Mouse (Mus musculus): Measurements from ENCODE around the gene Zap70. TPM values are rescaled to one million over a fixed set of nuclear protein-coding genes. Genes with fewer than 3 reads are reported as not detected.

Zap70 gene
- total and polyA plus RNA-seq, 3 experiments, result 0.08 TPM; not detected in 2

GRCm38 (mm10) chr1:36739231-36739630 lies 22.4 kb upstream of the Zap70 start:
- H3K9me3 ChIP-seq (replicated peaks), result no peaks in the 10 kb centered on the region
- no peak for ATAC-seq (ENCODE audit: extremely low read depth, insufficient number of reproducible peaks, low FRiP score, poor library complexity, severe bottlenecking)

GRCm38 (mm10) chr1:36743046-36743445 lies 18.6 kb upstream of the Zap70 start:
- no peak for TF ChIP-seq CTCF (IDR thresholded peaks at IDR 0.05; ENCODE audit: low read depth, low read length)
- TF ChIP-seq GATA1 (IDR thresholded peaks at IDR 0.05; ENCODE audit: borderline replicate concordance, low read length), result no peak
- TF ChIP-seq TAL1 (conservative IDR thresholded peaks at IDR 0.05; ENCODE audit: low read depth, low read length), result no peak
- TF ChIP-seq GATA2 (IDR thresholded peaks at IDR 0.05; ENCODE audit: borderline replicate concordance, low read depth, low read length), result no peak
- TF ChIP-seq POLR2AphosphoS5 (IDR thresholded peaks at IDR 0.05; ENCODE audit: insufficient replicate concordance, low read depth, low read length), result no peak
- no peaks in the 10 kb centered on the region for H3K9me3 ChIP-seq (replicated peaks)
- no peak for ATAC-seq (ENCODE audit: extremely low read depth, insufficient number of reproducible peaks, low FRiP score, poor library complexity, severe bottlenecking)

More at GRCm38 (mm10) chr1:36739231-36739630, 22.4 kb upstream of the Zap70 start:
- Histone ChIP-seq H3K36me3 (replicated peaks) (no peaks in the 10 kb centered on the region), H3K4me3 (ENCODE audit: low read depth, low read length) (no peak overlapping the region), H3K27me3 (ENCODE audit: insufficient read depth, low read length) (peaks cover 9% of the 10 kb centered on the region; the same call in 1 of the 2 replicates), H3K4me1 (ENCODE audit: insufficient read depth, low read depth, low read length) (peaks cover 2% of the 10 kb centered on the region; the same call in 1 of the 2 replicates)
- TF ChIP-seq TAL1 (conservative IDR thresholded peaks at IDR 0.05; ENCODE audit: low read depth, low read length) (no peak), GATA1 (IDR thresholded peaks at IDR 0.05; ENCODE audit: borderline replicate concordance, low read length) (no peak), CTCF (IDR thresholded peaks at IDR 0.05; ENCODE audit: low read depth, low read length) (no peak), POLR2AphosphoS5 (IDR thresholded peaks at IDR 0.05; ENCODE audit: insufficient replicate concordance, low read depth, low read length) (no peak), GATA2 (IDR thresholded peaks at IDR 0.05; ENCODE audit: borderline replicate concordance, low read depth, low read length) (no peak)
- DNase-seq (ENCODE audit: low spot score), result no peak

GRCm38 (mm10) chr1:36744268-36744944 lies 17.2 kb upstream of the Zap70 start:
- no peak overlapping the region for H3K4me3 ChIP-seq (ENCODE audit: low read depth, low read length)
- H3K36me3 ChIP-seq (replicated peaks), result no peaks in the 10 kb centered on the region
- no peak for DNase-seq (ENCODE audit: low spot score)
- TF ChIP-seq CTCF (IDR thresholded peaks at IDR 0.05; ENCODE audit: low read depth, low read length) (peak; percentile 93), GATA2 (IDR thresholded peaks at IDR 0.05; ENCODE audit: borderline replicate concordance, low read depth, low read length) (no peak), TAL1 (conservative IDR thresholded peaks at IDR 0.05; ENCODE audit: low read depth, low read length) (no peak), POLR2AphosphoS5 (IDR thresholded peaks at IDR 0.05; ENCODE audit: insufficient replicate concordance, low read depth, low read length) (no peak)
- peaks cover 13% of the 10 kb centered on the region for H3K27me3 ChIP-seq (ENCODE audit: insufficient read depth, low read length)
- no peaks in the 10 kb centered on the region for H3K9me3 ChIP-seq (replicated peaks)
- H3K4me1 ChIP-seq (ENCODE audit: insufficient read depth, low read depth, low read length), result peaks cover 8% of the 10 kb centered on the region; the same call in 1 of the 2 replicates
- no peak for ATAC-seq (ENCODE audit: extremely low read depth, insufficient number of reproducible peaks, low FRiP score, poor library complexity, severe bottlenecking)

More at GRCm38 (mm10) chr1:36743046-36743445, 18.6 kb upstream of the Zap70 start:
- Histone ChIP-seq H3K4me3 (ENCODE audit: low read depth, low read length) (no peak overlapping the region), H3K27me3 (ENCODE audit: insufficient read depth, low read length) (peaks cover 13% of the 10 kb centered on the region), H3K4me1 (ENCODE audit: insufficient read depth, low read depth, low read length) (peaks cover 8% of the 10 kb centered on the region; the same call in 1 of the 2 replicates), H3K36me3 (replicated peaks) (no peaks in the 10 kb centered on the region)
- DNase-seq (ENCODE audit: low spot score), result no peak

GRCm38 (mm10) chr1:36745661-36746060 lies 15.9 kb upstream of the Zap70 start:
- H3K4me3 ChIP-seq (ENCODE audit: low read depth, low read length), result no peak overlapping the region
- peaks cover 12% of the 10 kb centered on the region for H3K27me3 ChIP-seq (ENCODE audit: insufficient read depth, low read length)
- ATAC-seq (ENCODE audit: extremely low read depth, insufficient number of reproducible peaks, low FRiP score, poor library complexity, severe bottlenecking) (no peak), DNase-seq (ENCODE audit: low spot score) (no peak)
- H3K4me1 ChIP-seq (ENCODE audit: insufficient read depth, low read depth, low read length), result peaks cover 8% of the 10 kb centered on the region; the same call in 1 of the 2 replicates
- H3K9me3 ChIP-seq (replicated peaks), result no peaks in the 10 kb centered on the region
- TF ChIP-seq GATA2 (IDR thresholded peaks at IDR 0.05; ENCODE audit: borderline replicate concordance, low read depth, low read length), result no peak
- no peak for TF ChIP-seq POLR2AphosphoS5 (IDR thresholded peaks at IDR 0.05; ENCODE audit: insufficient replicate concordance, low read depth, low read length)
- TF ChIP-seq TAL1 (conservative IDR thresholded peaks at IDR 0.05; ENCODE audit: low read depth, low read length), result no peak
- TF ChIP-seq CTCF (IDR thresholded peaks at IDR 0.05; ENCODE audit: low read depth, low read length), result no peak
- TF ChIP-seq GATA1 (IDR thresholded peaks at IDR 0.05; ENCODE audit: borderline replicate concordance, low read length), result no peak
- H3K36me3 ChIP-seq (replicated peaks), result no peaks in the 10 kb centered on the region

GRCm38 (mm10) chr1:36746452-36746851 lies 15.1 kb upstream of the Zap70 start:
- Histone ChIP-seq H3K36me3 (replicated peaks) (no peaks in the 10 kb centered on the region), H3K4me3 (ENCODE audit: low read depth, low read length) (no peak overlapping the region), H3K9me3 (replicated peaks) (no peaks in the 10 kb centered on the region), H3K27me3 (ENCODE audit: insufficient read depth, low read length) (peaks cover 10% of the 10 kb centered on the region), H3K4me1 (ENCODE audit: insufficient read depth, low read depth, low read length) (peaks cover 8% of the 10 kb centered on the region; the same call in 1 of the 2 replicates)
- DNase-seq (ENCODE audit: low spot score), result peak; percentile 33
- no peak for ATAC-seq (ENCODE audit: extremely low read depth, insufficient number of reproducible peaks, low FRiP score, poor library complexity, severe bottlenecking)
- no peak for TF ChIP-seq TAL1 (conservative IDR thresholded peaks at IDR 0.05; ENCODE audit: low read depth, low read length)
- peak; percentile 86 for TF ChIP-seq CTCF (IDR thresholded peaks at IDR 0.05; ENCODE audit: low read depth, low read length)

GRCm38 (mm10) chr1:36753932-36754675 lies 7.5 kb upstream of the Zap70 start:
- Histone ChIP-seq H3K27me3 (ENCODE audit: insufficient read depth, low read length) (peaks cover 12% of the 10 kb centered on the region; the same call in 1 of the 2 replicates), H3K36me3 (replicated peaks) (no peaks in the 10 kb centered on the region), H3K9me3 (replicated peaks) (no peaks in the 10 kb centered on the region), H3K4me1 (ENCODE audit: insufficient read depth, low read depth, low read length) (no peaks in the 10 kb centered on the region), H3K4me3 (ENCODE audit: low read depth, low read length) (no peak overlapping the region)
- ATAC-seq (ENCODE audit: extremely low read depth, insufficient number of reproducible peaks, low FRiP score, poor library complexity, severe bottlenecking), result no peak
- TF ChIP-seq TAL1 (conservative IDR thresholded peaks at IDR 0.05; ENCODE audit: low read depth, low read length) (no peak), GATA1 (IDR thresholded peaks at IDR 0.05; ENCODE audit: borderline replicate concordance, low read length) (no peak), GATA2 (IDR thresholded peaks at IDR 0.05; ENCODE audit: borderline replicate concordance, low read depth, low read length) (no peak), CTCF (IDR thresholded peaks at IDR 0.05; ENCODE audit: low read depth, low read length) (no peak), POLR2AphosphoS5 (IDR thresholded peaks at IDR 0.05; ENCODE audit: insufficient replicate concordance, low read depth, low read length) (no peak)
- DNase-seq (ENCODE audit: low spot score), result no peak
